Mouse (Mus musculus): ENCODE data around the gene Tmem117. TPM values are rescaled to one million over a fixed set of nuclear protein-coding genes. Genes with fewer than 3 reads are reported as not detected.

The Tmem117 gene
- polyA plus RNA-seq, 1 experiment = 4.6 TPM

DNA sequence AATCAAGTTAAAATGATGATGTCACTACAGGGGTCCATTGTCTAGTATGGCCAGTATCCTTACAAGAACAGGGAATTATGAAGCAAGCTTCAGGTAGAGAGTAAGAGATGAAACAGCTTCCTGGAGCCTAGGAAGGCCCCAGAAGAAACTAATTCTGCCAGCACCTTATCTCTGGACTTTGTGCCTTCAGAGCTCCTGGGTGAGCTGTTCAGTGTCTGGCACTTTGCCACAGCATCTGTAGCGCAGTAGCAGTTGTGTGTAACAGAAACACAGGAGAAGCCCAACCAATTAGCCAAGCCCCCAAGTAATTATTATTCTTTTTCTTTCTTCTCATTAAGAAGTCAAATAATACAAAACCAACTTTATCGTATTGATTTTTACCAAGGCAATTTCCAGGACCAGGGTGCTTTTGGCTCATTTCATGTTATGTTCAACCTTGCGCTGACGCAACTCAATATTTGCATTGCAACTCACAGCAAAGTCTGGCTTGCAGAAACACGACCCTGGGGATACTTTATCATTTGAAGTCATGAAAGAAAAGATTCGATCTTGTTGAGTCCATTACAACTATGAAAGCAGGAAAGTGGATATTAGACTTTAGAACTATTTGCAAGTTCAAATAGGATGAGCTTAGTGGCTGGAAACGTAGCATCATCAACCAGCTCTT is 322.5 kb downstream of the Tmem117 start:
- TF ChIP-seq CTCF (conservative IDR thresholded peaks at IDR 0.05; ENCODE audit: insufficient read depth, insufficient read length, low read depth, low read length) = no peak
- TF ChIP-seq POLR2A (IDR thresholded peaks at IDR 0.05; ENCODE audit: low read depth, low read length) = no peak
- WGBS = 84% methylated on average over 7 of the region's 7 CpGs
- no peaks in the 10 kb centered on the region for H3K36me3 ChIP-seq (ENCODE audit: control insufficient read depth, insufficient read depth, low read length)
- no peaks in the 10 kb centered on the region for H3K27me3 ChIP-seq (replicated peaks; ENCODE audit: control insufficient read depth, insufficient read depth, low read length)
- H3K4me1 ChIP-seq (ENCODE audit: control insufficient read depth, insufficient read depth, low read length) = no peaks in the 10 kb centered on the region
- no peak overlapping the region for H3K4me3 ChIP-seq (ENCODE audit: insufficient read depth, low read depth, low read length)
- no peak overlapping the region for H3K27ac ChIP-seq (ENCODE audit: insufficient read depth, low read depth, low read length)
- DNase-seq = no peak

DNA sequence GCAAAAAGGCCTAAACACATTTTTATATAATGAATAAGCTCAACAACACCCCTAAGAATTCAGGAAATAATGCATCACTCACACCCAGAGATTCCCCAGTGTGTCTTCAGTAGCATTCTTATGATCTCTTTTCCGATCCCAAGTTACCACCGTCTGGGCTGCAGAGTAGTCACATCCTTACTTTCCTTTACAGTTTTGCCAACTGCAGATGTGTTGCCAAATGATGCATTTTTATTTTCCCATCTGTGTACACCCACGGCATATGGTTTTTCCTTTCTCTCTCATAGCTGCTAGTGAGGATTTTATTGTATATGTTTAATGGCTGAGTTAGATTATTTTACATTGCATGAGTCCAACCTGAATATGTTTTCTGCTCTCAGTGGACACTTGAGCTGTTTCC is 327.7 kb downstream of the Tmem117 start:
- no peaks in the 10 kb centered on the region for H3K4me1 ChIP-seq (ENCODE audit: control insufficient read depth, insufficient read depth, low read length)
- TF ChIP-seq CTCF (conservative IDR thresholded peaks at IDR 0.05; ENCODE audit: insufficient read depth, insufficient read length, low read depth, low read length) (no peak), POLR2A (IDR thresholded peaks at IDR 0.05; ENCODE audit: low read depth, low read length) (no peak)
- no peak overlapping the region for H3K4me3 ChIP-seq (ENCODE audit: insufficient read depth, low read depth, low read length)
- H3K36me3 ChIP-seq (ENCODE audit: control insufficient read depth, insufficient read depth, low read length) = no peaks in the 10 kb centered on the region
- no peak overlapping the region for H3K27ac ChIP-seq (ENCODE audit: insufficient read depth, low read depth, low read length)
- H3K27me3 ChIP-seq (replicated peaks; ENCODE audit: control insufficient read depth, insufficient read depth, low read length) = no peaks in the 10 kb centered on the region
- DNase-seq = no peak
- 79% methylated on average over 3 of the region's 3 CpGs for WGBS

DNA sequence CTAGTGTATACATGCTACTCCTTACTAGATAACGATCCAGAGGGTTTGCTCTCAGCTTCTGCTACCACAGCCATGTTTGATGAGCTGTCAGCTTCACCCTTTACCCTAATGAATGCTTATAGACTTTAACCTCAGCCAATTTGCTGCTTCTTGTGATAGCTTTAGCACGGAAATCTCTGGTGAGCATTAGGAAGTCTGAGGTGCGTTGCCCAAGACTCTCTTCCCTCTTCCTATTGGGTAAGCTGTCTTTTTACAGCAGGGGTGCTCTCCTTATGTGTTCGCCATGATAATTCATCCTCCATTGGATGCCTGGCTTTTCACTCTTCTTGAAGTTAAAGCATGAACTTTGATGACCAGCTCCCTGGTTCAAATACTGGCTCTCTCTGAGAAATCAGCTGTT is 328.2 kb downstream of the Tmem117 start:
- no peak for TF ChIP-seq CTCF (conservative IDR thresholded peaks at IDR 0.05; ENCODE audit: insufficient read depth, insufficient read length, low read depth, low read length)
- TF ChIP-seq POLR2A (IDR thresholded peaks at IDR 0.05; ENCODE audit: low read depth, low read length) = no peak
- Histone ChIP-seq H3K27me3 (replicated peaks; ENCODE audit: control insufficient read depth, insufficient read depth, low read length) (no peaks in the 10 kb centered on the region), H3K4me1 (ENCODE audit: control insufficient read depth, insufficient read depth, low read length) (no peaks in the 10 kb centered on the region), H3K36me3 (ENCODE audit: control insufficient read depth, insufficient read depth, low read length) (no peaks in the 10 kb centered on the region), H3K27ac (ENCODE audit: insufficient read depth, low read depth, low read length) (no peak overlapping the region), H3K4me3 (ENCODE audit: insufficient read depth, low read depth, low read length) (no peak overlapping the region)
- WGBS = 86% methylated on average over 4 of the region's 4 CpGs
- DNase-seq = no peak

DNA sequence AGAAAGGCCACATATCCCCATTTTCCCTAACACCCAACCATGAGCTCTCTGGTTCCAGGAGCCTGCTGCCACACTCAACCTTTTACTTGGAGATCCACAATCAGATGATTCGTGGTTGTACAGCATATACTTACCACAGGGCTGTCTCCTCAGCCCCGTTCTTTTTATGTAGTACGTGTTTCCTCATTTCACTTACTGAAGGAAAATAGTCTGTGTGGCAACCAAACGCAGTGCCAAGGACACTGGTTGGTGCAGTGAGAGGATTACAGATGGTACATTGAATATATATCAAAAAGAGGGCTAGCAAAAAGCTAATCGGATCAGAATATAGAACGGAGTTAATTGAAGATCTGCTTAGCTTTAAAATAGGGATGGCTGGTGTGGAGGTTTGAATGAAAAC is 338.0 kb downstream of the Tmem117 start:
- H3K4me3 ChIP-seq (ENCODE audit: insufficient read depth, low read depth, low read length) = no peak overlapping the region
- TF ChIP-seq CTCF (conservative IDR thresholded peaks at IDR 0.05; ENCODE audit: insufficient read depth, insufficient read length, low read depth, low read length) (no peak), POLR2A (IDR thresholded peaks at IDR 0.05; ENCODE audit: low read depth, low read length) (no peak)
- no peak for DNase-seq
- WGBS = 91% methylated on average over 6 of the region's 6 CpGs
- H3K27me3 ChIP-seq (replicated peaks; ENCODE audit: control insufficient read depth, insufficient read depth, low read length) = no peaks in the 10 kb centered on the region
- no peaks in the 10 kb centered on the region for H3K36me3 ChIP-seq (ENCODE audit: control insufficient read depth, insufficient read depth, low read length)
- no peak overlapping the region for H3K27ac ChIP-seq (ENCODE audit: insufficient read depth, low read depth, low read length)
- H3K4me1 ChIP-seq (ENCODE audit: control insufficient read depth, insufficient read depth, low read length) = no peaks in the 10 kb centered on the region

DNA sequence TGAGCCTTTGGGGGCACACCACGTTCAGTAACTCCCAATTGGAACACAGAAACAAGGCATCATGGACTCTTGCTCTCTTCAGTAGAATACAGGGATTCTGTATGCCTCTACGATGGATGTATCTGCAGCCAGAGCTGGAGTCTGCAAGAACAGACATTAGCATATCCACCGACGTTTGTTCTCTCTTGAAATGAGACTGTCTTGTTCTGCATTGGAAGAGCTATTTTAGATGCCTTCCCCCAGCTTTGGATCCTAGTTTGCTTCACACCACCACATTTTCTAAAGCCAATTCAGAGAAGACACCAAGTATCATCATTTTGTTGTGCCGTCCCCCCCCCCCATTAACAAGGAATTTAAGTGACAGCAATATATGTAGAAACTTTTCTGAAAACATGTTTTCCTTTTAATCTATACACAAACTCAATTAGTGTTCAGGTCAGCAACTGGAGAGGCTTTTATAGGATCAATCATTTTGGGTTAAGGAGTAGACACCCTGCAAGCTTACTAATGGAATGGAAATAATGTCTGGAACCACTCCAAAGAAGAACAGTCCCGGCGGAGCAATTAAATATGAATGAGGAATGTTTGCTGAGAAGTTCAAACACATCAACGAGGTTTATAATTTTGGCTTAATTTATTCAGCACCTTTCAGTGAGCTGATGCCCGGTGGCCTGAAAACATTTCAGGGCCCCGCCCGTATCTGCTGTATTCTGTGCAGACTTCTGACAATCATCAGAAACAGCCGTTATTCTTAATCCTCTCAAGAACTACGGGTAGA is 339.6 kb downstream of the Tmem117 start:
- no peak for TF ChIP-seq CTCF (conservative IDR thresholded peaks at IDR 0.05; ENCODE audit: insufficient read depth, insufficient read length, low read depth, low read length)
- TF ChIP-seq POLR2A (IDR thresholded peaks at IDR 0.05; ENCODE audit: low read depth, low read length) = no peak
- 79% methylated on average over 13 of the region's 13 CpGs for WGBS
- H3K27me3 ChIP-seq (replicated peaks; ENCODE audit: control insufficient read depth, insufficient read depth, low read length) = no peaks in the 10 kb centered on the region
- no peak overlapping the region for H3K27ac ChIP-seq (ENCODE audit: insufficient read depth, low read depth, low read length)
- H3K4me3 ChIP-seq (ENCODE audit: insufficient read depth, low read depth, low read length) = no peak overlapping the region
- no peaks in the 10 kb centered on the region for H3K4me1 ChIP-seq (ENCODE audit: control insufficient read depth, insufficient read depth, low read length)
- DNase-seq = no peak
- H3K36me3 ChIP-seq (ENCODE audit: control insufficient read depth, insufficient read depth, low read length) = no peaks in the 10 kb centered on the region

DNA sequence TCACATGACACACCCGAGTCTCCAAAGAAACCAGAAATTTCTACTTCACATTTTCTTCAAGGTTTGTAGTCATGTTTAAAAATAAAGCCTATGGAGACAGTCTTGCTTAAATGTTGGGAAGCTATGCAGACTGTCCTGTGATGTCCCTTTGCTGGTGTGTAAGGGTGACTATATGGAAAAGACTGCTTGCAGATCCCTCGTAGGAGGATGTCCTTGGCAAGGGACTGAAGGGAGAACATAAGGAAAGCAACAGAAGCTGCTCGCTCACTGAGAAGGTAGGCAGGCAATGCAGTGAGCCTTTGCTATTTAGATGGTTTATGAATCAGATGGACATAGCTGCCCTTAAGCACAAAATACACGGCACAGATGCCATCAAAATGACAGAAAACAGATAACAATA is 352.8 kb downstream of the Tmem117 start:
- TF ChIP-seq CTCF (conservative IDR thresholded peaks at IDR 0.05; ENCODE audit: insufficient read depth, insufficient read length, low read depth, low read length) (no peak), POLR2A (IDR thresholded peaks at IDR 0.05; ENCODE audit: low read depth, low read length) (no peak)
- H3K4me1 ChIP-seq (ENCODE audit: control insufficient read depth, insufficient read depth, low read length) = no peaks in the 10 kb centered on the region
- H3K36me3 ChIP-seq (ENCODE audit: control insufficient read depth, insufficient read depth, low read length) = no peaks in the 10 kb centered on the region
- no peak overlapping the region for H3K27ac ChIP-seq (ENCODE audit: insufficient read depth, low read depth, low read length)
- no peaks in the 10 kb centered on the region for H3K27me3 ChIP-seq (replicated peaks; ENCODE audit: control insufficient read depth, insufficient read depth, low read length)
- DNase-seq = no peak
- 93% methylated on average over 4 of the region's 4 CpGs for WGBS
- no peak overlapping the region for H3K4me3 ChIP-seq (ENCODE audit: insufficient read depth, low read depth, low read length)

DNA sequence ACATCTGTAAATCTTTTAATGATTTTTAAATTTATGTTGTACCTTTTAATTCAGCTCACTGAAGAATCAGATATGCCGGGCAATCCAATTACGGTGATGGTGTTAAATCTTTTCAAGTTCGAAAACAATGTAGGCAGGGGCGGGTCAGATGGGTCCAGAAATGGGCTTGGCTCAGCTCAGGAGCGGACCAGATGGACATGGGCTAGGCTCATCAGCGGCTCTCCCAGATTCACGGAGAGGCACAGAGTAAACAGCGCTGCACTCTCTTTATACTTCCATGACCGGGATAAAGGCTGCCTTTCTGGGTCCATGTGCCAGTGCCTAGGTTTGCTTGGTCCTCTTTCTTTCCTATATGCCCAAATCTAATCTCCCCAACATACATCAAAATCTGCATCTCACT is 366.3 kb downstream of the Tmem117 start:
- no peak overlapping the region for H3K4me3 ChIP-seq (ENCODE audit: insufficient read depth, low read depth, low read length)
- H3K4me1 ChIP-seq (ENCODE audit: control insufficient read depth, insufficient read depth, low read length) = no peaks in the 10 kb centered on the region
- DNase-seq = no peak
- no peak for TF ChIP-seq CTCF (conservative IDR thresholded peaks at IDR 0.05; ENCODE audit: insufficient read depth, insufficient read length, low read depth, low read length)
- WGBS = 90% methylated on average over 9 of the region's 9 CpGs
- no peaks in the 10 kb centered on the region for H3K27me3 ChIP-seq (replicated peaks; ENCODE audit: control insufficient read depth, insufficient read depth, low read length)
- no peak overlapping the region for H3K27ac ChIP-seq (ENCODE audit: insufficient read depth, low read depth, low read length)
- H3K36me3 ChIP-seq (ENCODE audit: control insufficient read depth, insufficient read depth, low read length) = no peaks in the 10 kb centered on the region
